Mouse (Mus musculus) retina, postnatal 7 days (tissue): ENCODE results near the gene Stx6.
"Not testable (repeated sequence)": the region's sequence is repeated elsewhere in the genome, so short reads cannot be mapped to it uniquely, and the experiment has no call there.

Experiments
- DNase-seq: peaks from one replicate; pipeline ENCODE4 v3.0.0-alpha.2; 2012; ENCODE audit warnings: low read depth, low spot score

Gene Stx6

DNA sequence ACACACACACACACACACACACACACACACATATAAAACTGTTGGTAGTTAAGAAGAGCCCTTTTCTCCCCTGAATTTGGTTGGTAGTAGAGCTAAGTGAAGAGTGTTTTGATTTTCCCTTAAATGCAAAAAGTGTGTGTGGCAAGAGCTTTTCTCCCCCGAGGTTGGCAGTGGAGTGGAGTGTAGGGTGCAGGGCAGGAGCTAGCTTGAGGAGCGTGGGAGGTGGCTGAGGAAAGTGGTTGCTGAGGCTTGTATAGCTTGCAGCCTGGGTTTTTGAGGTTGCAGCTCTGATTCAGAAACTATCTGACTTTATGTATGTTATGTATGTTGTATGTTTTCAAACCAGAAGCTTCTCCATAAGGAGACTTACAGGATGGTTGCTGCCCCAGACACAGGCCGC, 8.9 kb downstream of the Stx6 start:
- DNase-seq: no peak

DNA sequence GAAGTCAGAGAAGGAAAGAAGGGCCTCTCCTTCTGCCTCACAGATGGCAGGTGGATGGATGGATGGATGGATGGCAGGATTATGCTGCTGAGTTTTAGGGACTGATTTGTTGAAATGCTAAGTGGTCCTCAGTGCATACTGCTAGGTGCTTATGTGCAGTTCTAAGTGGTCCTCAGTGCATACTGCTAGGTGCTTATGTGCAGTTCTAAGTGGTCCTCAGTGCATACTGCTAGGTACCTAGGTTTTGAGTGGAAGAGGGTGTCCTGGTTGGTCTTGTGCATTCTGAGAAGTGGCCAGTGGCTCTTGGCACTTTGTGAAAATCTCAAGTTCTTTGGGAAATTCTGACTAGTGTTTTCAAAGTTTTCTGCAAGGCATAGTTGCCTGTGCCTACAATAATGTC, 11.4 kb downstream of the Stx6 start:
- no peak for DNase-seq

DNA sequence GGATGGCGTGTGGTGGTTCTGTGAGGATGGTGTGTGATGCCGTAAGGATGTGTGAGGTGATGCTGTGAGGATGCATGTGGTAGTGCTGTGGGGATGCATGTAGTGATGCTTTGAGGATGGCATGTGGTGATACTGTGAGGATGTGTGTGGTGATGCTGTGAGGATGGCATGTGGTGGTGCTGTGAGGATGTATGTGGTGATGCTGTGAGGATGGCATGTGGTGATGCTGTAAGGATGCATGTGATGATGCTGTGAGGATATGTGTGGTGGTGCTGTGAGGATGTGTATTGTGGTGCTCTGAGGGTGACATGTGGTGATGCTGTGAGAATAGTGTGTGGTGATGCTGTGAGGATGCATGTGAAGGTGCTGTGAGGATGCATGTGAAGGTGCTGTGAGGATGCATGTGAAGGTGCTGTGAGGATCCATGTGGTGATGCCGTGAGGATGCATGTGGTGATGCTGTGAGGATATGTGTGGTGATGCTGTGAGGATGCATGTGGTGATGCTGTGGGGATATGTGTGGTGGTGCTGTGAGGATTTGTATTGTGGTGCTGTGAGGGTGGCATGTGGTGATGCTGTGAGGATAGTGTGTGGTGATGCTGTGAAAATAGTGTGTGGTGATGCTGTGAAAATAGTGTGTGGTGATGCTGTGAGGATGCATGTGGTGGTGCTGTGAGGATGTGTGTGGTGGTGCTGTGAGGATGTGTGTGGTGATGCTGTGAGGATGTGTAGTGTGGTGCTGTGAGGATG, 14.6 kb downstream of the Stx6 start:
- DNase-seq: no peak

DNA sequence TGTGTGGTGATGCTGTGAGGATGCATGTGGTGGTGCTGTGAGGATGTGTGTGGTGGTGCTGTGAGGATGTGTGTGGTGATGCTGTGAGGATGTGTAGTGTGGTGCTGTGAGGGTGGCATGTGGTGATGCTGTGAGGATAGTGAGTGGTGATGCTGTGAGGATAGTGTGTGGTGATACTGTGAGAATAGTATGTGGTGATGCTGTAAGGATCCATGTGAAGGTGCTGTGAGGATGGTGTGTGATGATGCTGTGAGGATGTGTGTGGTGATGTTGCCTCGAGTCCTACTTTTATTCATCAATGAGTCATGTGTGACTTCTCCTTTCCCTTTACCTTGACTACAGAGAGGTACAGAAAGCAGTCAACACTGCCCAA, 15.1 kb downstream of the Stx6 start:
- DNase-seq: not testable (repeated sequence)

DNA sequence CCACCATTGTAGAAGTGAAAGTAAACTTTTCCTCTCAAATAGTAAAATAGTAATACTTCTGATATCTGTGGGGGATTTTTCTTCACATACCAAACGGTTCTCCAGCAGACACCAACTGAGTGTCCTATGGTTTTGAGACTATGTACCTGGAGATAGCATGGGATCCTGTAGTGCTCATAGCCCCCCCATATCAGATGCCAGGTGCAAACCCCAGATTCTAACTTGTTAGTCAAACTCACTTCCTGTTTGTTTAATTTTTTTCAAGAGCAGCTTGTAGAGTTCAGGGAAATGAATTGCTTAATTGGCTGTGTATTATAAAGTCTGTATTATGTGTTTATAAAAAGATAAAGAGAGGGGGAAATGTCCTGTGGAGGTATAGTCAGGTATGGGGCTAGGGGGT, 15.9 kb downstream of the Stx6 start:
- no peak for DNase-seq

DNA sequence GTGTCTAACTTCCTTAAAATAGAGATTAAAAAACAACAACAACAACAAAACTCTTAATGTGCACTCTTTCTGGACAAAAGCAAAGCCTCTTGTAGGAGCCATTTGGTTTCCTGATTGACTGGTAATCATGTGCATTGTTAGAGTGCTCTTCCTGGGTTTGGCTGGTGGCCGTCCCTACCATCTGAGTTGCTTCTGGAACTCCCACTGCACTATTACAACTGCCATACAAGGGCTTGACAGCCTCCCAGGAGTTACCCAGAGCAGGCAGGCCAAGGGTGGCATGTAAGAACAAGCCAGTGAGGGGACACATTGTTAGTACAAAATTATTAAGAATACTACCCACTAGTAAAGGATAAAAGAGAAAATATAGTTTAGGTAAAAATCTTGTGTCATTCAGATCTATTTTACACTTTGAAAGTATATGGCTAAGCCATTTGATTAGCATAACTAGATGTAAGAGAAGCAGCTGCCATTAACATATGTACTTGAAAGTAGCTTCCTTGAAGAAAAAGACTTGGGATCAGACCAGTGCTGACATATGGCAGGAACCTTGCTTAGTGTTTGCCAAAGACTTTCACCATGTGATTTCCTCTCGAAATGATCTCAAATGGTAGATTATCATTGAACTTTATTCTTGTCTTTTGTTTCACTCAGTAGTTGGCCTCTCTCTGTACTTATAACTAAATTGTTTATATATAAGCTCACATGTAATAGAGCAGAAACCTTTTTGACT, 19.8 kb downstream of the Stx6 start:
- no peak for DNase-seq

DNA sequence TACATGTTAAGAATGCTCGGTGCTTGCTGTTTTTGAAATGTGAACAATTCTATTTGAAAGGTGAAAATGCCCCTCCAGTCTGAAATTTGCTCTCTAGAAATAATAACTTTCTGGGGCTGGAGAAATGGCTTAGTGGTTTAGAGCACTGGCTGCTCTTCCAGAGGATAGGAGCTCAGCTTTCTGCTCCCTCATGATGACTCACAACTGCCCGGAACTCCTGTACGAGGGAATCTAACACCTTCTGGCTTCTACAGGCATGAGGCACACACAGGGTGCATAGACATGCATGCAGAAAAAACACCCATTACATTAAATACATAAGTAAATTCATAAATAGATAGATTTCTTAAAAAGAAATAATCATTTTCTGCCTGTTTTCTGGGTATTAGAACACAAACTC, 25.7 kb downstream of the Stx6 start:
- DNase-seq: no peak

DNA sequence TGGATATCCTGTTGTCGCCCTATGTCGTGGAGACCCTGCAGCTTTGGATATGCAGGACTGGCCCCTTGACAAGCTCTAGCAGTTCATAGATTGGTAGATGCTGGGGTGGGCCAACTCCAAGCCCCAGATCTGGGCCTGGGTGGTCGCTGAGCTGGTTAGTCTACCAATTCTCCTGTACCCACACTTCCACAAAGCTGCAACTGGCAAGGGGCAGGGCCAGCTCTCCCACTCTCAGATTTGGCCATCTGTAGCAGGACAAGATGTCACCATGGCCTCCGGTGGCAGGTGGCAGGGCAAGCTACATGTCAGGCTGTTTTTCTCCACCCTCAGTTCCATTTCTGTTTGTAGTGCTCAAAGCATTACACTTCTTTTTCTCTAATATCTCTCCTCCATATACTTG, 30.1 kb downstream of the Stx6 start:
- no peak for DNase-seq

DNA sequence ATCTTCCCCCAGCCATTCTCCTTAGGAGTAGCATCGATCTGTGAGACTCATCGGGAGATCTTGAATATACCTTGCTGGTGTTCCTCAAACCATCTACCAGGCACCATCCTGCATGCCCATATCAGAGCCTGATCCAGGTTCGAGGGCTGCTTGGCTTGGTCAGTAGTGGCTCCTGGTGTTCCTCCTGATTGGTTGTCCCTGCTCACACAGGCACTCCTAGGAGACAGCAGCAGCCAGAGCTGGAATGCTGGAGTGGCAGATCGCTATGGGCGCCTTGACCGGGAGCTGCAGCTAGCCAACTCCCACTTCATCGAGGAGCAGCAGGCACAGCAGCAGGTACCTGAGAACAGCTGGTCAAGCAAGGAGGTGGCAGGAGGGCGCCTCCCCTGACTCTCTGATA, 32.7 kb downstream of the Stx6 start:
- DNase-seq: no peak

DNA sequence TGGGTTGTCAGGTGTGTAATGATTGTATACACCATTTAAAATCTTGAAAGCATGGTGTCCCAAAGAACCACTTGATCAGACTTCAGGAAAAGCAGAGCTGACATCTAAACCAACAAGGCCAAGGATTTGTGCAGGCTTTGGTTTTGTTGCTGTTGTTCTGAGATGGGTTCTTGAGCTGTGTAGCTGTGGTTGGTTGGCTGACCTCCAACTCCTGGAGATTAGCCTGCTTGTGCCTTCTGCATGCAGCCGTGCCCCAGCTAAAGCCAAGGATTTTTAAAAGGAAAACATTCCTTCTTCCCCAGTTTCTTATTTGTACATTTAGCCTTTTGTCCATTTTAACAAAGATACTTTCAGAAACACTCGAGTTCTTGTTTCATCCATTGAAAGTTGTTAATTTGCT, 33.2 kb downstream of the Stx6 start:
- no peak for DNase-seq

DNA sequence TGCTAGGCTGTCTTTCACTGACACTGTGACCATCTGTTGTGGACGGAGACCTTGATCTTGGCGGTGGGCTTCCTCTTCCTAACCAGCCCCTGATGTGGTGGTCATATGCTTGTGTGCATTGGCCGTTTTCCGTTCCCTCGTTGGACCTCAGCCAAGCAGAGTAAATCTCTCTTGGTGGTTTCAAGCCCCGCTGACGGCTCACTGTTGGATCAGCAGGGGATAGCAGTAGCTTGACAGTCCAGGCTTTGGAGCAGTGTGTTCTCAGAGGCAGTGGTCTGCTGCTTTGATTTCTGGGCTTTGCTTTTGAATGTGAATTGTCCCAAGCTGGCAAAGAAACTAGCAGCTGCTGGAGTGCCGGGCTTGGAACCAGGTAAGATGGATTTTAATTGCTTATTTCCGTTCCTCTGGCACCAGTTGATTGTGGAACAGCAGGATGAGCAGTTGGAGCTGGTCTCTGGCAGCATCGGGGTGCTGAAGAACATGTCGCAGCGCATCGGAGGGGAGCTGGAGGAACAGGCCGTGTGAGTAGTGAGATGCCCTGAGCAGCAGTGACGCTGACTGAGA, 34.4 kb downstream of the Stx6 start:
- DNase-seq: no peak

DNA sequence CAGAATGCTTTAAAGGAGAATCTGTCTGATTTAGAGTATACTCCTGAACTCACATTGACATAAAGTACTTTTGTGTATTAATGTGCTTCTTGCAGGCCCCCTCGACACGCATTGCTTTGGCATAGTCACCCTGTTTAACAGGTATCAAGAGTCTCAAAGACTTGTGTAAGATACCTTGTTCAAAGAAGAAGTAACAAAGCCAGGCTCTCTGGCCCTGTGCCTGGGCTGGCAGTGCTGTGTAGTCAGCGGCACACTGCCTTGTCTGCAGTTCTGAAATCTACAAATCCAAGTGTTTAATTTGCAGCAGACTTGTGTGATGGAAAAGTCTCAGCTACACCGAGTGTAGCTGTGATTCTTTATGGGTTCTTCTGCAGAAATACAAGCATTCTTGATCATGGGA, 38.2 kb downstream of the Stx6 start:
- DNase-seq: no peak

DNA sequence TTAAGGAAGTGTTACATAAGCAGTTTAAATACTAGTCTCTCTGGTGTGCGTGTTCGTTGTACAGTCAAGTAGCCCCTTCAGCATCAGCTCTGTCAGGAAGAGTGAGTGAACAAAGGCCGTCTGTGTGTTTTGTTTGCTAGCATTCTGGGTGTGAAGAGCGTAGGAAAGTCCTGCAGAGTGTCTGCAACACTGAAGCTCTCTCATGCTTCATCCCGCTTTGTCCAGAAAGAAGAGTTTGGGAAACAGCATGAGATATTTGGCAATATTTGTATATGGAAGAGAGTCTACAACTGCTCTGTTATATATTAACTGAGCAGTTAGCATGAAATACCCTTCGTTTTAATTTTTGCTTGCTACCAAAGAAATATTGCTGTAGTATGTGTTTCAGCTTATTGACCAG, 41.0 kb downstream of the Stx6 start:
- no peak for DNase-seq

DNA sequence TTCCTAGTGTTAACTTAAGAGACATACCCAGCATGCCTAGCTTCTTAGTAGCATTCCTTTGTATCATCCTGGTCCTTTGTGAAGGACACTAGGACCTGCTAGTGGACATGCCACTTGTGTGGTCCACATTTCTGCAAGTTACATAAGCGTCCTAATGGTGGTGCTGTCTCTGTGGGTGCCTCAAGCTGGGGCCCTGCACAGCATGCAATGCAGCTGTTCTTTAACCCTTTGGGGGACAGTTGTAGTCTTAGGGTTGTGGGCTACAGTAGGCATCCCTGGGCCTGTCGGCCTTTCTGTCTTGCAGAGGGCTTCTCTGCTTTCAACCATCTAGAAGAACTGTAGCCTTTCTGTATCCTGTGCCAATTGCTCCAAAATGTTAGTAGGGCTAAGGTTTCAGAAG, 42.5 kb downstream of the Stx6 start:
- DNase-seq: no peak

DNA sequence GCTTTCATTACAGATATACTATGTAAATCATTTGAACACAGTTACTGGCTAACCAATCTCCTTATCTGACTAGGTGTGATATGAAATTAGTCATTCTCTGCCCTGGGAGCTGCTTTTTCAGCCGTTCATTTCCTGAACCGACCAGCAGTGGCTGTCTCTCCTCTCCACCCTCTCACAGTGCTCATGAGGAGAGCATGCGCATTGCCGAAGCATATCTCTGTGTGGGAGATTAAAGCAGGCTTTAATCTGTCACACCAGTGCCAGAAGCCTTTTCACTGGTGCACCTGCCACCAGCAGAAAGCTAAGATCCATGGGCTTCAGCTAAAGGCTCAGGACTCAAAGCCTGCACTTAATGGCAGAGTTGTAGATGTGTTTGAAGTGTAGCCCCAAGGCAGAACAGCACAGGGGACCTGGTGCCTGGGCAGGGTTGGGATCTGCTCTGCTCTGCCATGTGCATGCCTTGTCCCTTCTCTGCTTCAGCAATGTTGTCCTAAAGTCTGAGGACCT, 42.9 kb downstream of the Stx6 start:
- no peak for DNase-seq

DNA sequence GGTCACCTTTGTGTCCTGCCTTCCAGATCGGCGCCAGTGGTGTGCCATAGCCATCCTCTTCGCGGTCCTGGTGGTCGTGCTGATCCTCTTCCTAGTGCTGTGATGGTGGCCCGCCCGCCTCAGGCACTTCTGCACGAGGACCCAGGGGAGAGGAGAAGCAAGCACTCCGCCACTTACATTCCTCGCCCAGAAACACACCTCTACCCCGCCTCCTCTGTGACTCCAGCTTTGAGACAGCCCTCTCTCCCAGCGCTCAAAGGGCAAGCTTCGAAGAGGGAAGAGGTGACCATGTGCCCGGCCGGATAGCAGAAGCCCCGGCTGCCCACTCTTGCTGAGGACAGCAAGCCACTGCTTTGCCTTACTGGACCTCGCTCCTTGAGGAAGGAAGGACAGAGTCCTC, 43.4 kb downstream of the Stx6 start:
- DNase-seq: no peak

DNA sequence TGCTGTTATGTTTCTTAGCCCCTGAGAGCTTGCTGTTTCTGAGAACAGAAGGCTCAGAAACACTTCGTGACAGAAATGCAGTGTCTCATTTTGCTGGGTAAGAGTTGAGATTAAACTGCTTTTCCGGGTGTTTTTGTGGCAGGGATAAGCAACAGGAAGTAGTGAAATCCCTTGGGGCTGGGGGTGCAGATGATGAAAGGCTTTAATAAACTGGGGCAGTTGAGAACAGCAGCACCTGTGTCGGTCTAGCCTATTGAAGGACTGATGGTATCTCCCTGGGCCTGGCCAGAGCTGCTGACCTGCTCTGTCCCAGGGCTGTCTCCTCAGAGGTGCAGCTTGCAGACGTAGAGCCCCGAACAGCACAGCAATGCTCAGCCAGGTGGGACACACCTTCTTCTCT, 44.0 kb downstream of the Stx6 start:
- no peak for DNase-seq

DNA sequence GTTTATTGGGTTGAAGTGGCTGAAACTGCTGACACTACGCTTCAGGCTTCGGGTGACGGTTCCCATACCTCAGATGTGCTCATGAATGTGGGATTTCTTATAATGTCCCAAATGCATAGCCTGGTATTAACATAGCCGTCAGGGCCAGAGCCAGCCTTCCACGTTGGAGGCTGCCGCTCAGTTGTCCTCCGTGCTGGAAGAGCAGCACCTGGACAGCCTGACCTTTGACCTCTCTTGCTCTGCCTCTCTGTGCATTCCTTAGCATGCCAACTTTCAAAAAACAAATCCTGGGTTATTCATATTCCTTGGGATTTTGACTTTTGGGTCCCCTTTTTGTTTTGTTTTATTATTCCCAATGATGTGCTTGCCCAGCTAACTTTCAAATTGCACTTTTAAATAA, 44.6 kb downstream of the Stx6 start:
- no peak for DNase-seq

DNA sequence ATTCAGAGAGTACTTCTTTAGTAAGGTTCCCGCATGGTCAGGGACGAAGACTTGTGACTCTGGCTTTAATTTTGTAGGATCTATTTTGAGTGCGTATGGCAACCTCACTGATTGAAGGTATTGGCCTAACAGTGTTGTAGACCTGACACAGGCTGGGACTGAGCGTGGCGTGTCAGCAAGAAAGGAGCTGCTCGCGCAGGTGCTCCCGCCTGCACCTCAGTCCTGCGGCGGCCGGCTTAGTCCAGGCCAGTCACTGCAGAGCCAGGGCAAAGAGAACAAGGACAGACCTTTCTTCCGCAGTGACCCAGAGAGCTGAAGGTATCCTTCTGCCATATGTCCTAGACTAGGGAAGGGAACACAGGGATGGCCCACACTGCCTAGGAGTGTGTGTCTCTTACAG, 45.4 kb downstream of the Stx6 start:
- no peak for DNase-seq

DNA sequence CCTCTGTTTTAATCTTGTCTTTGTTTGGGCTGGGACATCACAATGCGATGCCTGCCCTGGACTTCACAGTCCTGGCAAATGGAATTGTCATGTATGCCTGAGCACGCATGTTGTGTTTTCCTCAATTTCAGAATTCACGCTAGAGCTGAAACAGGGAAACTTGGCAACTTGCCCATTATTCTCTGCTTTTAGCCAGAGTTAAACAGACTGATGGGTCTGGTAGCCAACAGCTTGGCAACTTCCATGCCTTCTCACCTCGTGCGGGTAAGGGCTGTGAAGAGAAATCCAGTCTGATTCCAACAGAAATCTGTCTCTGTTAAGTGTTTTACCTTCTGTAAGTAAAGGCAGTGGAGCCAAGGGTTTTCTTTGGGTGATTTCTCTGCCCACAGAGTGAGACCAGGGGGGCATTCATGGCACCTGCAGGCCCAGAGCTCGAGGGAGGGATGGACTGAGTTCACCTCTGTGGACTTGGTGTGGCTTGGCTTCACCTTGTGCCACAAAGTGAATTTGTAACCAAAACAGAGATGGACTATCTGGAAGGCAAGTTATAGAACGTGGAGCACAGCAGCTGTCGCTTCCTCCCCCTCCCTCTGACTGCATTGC, 46.1 kb downstream of the Stx6 start:
- DNase-seq: no peak

DNA sequence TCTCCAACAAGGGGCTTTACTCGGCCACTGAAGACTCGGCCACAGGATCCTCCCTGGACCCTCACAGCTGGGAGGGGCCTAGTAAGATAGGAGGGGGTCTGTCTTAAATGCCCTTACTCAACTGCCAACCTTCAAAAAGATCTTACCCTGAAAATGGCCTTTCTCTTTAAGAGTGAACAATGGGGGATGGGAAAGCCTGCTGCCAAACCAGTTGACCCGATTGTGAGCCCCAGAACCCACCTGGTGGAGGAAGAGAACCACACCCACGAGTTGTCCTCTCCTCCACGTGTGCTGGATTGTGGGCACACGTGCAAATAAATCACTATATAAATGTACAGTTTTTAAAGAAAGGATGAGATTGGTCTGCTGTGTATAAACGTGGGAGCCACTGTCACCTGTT, 46.8 kb downstream of the Stx6 start:
- DNase-seq: no peak

DNA sequence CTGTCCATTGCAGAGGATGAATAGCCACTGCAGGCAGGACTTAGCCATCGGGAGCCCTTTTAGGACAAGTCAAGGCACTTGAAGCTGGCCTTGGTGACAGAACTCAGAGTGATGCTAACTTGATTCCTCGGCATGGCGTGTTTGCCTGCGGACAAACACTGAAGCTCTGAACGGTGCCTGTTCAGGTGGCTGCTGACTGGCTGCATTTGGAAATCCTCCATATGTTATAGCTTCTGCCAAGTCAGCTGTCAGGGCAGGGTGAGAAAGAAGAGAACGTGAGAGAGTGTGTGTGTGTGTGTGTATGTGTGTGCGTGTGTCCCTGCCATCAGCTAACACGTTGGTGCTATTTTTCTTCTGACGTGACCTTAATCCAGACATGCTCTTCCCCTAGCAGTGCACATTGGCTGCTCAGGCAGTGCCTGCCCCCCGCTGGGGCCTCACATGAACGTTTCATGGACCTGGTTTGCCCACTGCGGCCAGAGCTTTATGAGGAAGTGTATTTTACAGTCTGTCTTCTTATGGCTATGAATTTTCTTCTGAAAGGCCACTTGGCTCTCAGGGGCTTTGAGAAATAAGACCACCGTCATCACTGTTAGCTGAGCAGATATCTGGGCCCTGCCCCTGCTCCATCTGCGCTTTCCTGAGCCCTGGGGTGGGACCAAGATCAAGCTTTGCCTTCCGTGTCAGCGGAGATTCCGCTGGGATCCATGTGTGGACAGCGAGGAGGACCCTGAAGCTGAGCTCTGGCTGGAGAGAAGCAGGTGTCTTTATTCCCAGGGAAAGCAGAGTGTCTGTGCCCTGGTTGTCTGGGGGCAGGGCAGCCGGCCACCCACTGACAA, 47.5 kb downstream of the Stx6 start:
- DNase-seq: no peak
